Mouse (Mus musculus): Measurements from ENCODE around the gene Pgk1. TPM values are rescaled to one million over a fixed set of nuclear protein-coding genes. Genes with fewer than 3 reads are reported as not detected.

The Pgk1 gene
- 473 and 482 TPM in 2 replicates for polyA plus RNA-seq (2014; fragmentation: Nextera tagmentation; extraction: Ambion mirVana)

DNA sequence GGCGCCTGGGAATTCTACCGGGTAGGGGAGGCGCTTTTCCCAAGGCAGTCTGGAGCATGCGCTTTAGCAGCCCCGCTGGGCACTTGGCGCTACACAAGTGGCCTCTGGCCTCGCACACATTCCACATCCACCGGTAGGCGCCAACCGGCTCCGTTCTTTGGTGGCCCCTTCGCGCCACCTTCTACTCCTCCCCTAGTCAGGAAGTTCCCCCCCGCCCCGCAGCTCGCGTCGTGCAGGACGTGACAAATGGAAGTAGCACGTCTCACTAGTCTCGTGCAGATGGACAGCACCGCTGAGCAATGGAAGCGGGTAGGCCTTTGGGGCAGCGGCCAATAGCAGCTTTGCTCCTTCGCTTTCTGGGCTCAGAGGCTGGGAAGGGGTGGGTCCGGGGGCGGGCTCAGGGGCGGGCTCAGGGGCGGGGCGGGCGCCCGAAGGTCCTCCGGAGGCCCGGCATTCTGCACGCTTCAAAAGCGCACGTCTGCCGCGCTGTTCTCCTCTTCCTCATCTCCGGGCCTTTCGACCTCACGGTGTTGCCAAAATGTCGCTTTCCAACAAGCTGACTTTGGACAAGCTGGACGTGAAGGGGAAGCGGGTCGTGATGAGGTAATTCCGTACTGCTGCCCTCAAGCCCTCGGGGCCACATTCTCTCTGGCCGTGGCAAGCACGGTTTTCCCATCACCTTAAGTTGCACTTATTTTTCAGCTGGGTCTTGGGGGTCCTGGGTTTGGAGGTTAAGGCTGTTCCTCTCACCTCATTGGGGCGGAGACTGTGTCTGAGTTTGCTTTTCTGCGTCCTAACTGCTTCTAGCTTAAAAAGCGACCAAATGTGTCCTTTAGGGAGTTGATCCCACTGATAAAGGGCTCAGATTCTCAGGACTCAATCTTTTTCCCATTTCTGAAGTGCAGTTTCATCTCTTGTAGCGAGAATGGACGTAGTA is at the start of gene Pgk1:
Gene Pgk1, plus strand, starts transcription at position 388 of the 937 bp plus-strand sequence.
- Histone ChIP-seq H3K27me3 (replicated peaks; ENCODE audit: control insufficient read depth, insufficient read depth, low read length) (no peaks in the 10 kb centered on the region), H3K4me3 (ENCODE audit: low read depth, low read length) (peak within 1 kb of the TSS; percentile 63), H3K27ac (ENCODE audit: low read depth) (peak within 1 kb of the TSS; percentile 83), H3K9ac (ENCODE audit: low read length) (peak within 1 kb of the TSS; percentile 52), H3K4me1 (replicated peaks; ENCODE audit: control insufficient read depth, insufficient read depth, low read length) (no peaks in the 10 kb centered on the region), H3K36me3 (ENCODE audit: control insufficient read depth, insufficient read depth, low read length) (0 out of 2 replicates have a peak, but pooled peaks cover 4% of the 10 kb centered on the region), H3K4me2 (ENCODE audit: low read length) (peak within 1 kb of the TSS; percentile 55), H3K9me3 (ENCODE audit: control insufficient read depth, low read length) (no peaks in the 10 kb centered on the region)
- ATAC-seq (replicated peaks; ENCODE audit: low FRiP score, low TSS enrichment, low read depth): peak; percentile 97
- 9% methylated on average over 45 of the region's 55 CpGs for WGBS
- peak; percentile 91 for DNase-seq (ENCODE audit: low spot score)

DNA sequence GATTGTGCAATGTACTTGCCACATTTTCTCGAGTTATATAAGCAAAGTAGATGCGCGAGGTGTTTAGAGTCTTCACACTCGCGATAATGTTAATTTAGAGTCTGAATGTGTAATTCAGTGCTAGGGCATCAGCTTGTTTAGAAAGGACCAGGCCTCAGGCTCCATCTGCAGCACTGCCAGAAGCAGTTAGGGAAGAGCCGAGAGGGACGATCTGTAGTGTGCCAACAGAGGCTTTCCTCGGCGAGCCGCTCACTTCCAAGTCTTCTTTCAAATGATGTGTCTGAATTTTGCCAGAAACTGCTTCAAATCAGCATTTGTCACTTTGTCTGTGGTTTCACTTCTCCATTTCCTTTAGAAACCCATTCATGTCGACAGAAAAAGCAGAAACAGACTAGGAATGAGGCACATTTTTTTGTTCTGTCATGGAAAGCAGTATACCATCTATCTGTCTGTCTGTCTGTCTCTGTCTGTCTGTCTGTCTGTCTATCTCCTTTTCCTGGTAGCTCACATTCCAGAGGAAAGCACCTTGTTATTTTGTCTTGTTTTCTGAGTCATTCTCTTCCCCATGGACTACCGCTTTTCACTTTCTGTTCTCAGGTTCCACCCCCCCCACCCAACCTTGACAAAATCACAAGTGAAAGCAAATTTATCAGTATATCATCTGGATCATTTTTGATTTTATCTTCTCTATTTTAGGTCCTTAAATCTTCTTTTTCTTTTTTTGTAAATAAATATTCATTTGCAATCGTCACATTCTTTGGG is 47.4 kb upstream of the Pgk1 start:
- 78% methylated on average over 13 of the region's 13 CpGs for WGBS
- Histone ChIP-seq H3K4me2 (ENCODE audit: low read length) (no peak overlapping the region), H3K27ac (ENCODE audit: low read depth) (no peak overlapping the region), H3K36me3 (ENCODE audit: control insufficient read depth, insufficient read depth, low read length) (no peaks in the 10 kb centered on the region), H3K27me3 (replicated peaks; ENCODE audit: control insufficient read depth, insufficient read depth, low read length) (no peaks in the 10 kb centered on the region), H3K9ac (ENCODE audit: low read length) (no peak overlapping the region), H3K9me3 (ENCODE audit: control insufficient read depth, low read length) (no peaks in the 10 kb centered on the region), H3K4me1 (replicated peaks; ENCODE audit: control insufficient read depth, insufficient read depth, low read length) (no peaks in the 10 kb centered on the region), H3K4me3 (ENCODE audit: low read depth, low read length) (no peak overlapping the region)
- ATAC-seq (replicated peaks; ENCODE audit: low FRiP score, low TSS enrichment, low read depth) (no peak), DNase-seq (ENCODE audit: low spot score) (no peak)

DNA sequence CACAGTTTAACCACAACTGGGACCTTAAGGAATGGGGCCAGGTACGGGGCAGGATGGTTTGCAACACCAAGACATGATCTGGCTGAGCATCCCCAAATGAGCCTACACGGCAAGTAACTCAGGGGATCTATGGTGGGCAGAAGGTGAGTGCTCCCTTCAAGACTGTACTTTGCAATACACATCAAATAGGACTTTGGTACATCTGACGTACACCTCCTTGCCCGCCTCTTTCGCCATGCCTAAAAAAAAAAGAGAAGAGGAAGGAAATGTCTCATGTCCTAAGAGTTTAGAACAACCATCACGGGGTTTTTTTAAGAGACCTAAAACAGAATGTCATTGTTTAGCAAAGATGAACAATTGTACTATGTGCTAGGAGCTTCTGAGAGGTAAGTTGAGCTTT is 44.0 kb upstream of the Pgk1 start, which contains the start of gene Tlr13:
Gene Tlr13, plus strand, starts transcription at position 269 of the 400 bp plus-strand sequence.
- Histone ChIP-seq H3K27ac (ENCODE audit: low read depth) (no peak within 1 kb of the TSS), H3K9ac (ENCODE audit: low read length) (no peak within 1 kb of the TSS), H3K36me3 (ENCODE audit: control insufficient read depth, insufficient read depth, low read length) (no peaks in the 10 kb centered on the region), H3K4me1 (replicated peaks; ENCODE audit: control insufficient read depth, insufficient read depth, low read length) (no peaks in the 10 kb centered on the region), H3K9me3 (ENCODE audit: control insufficient read depth, low read length) (no peaks in the 10 kb centered on the region), H3K4me2 (ENCODE audit: low read length) (no peak within 1 kb of the TSS), H3K4me3 (ENCODE audit: low read depth, low read length) (no peak within 1 kb of the TSS), H3K27me3 (replicated peaks; ENCODE audit: control insufficient read depth, insufficient read depth, low read length) (no peaks in the 10 kb centered on the region)
- WGBS: 89% methylated on average over 6 of the region's 6 CpGs
- DNase-seq (ENCODE audit: low spot score): no peak
- ATAC-seq (replicated peaks; ENCODE audit: low FRiP score, low TSS enrichment, low read depth): no peak

DNA sequence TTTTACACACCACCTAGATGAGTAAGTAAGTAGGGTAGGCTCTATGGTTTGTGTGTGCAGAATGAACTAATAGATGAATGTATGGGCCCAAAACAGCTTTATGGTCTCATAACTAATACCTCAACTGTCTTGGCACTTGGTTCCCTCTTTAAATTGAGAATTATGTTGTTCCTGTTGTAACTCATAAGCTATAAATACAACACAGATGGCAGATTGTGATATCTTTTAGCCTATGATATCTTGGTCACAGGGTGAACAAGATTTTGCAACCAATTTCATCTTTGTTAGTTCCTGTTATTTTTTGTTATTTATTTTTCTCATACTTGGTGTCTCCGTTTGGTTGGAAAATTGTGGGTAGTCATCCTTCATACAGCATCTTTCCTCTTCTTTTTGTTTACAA is 38.7 kb upstream of the Pgk1 start:
- Histone ChIP-seq H3K4me3 (ENCODE audit: low read depth, low read length) (no peak overlapping the region), H3K9me3 (ENCODE audit: control insufficient read depth, low read length) (no peaks in the 10 kb centered on the region), H3K36me3 (ENCODE audit: control insufficient read depth, insufficient read depth, low read length) (no peaks in the 10 kb centered on the region), H3K4me1 (replicated peaks; ENCODE audit: control insufficient read depth, insufficient read depth, low read length) (no peaks in the 10 kb centered on the region), H3K9ac (ENCODE audit: low read length) (no peak overlapping the region), H3K4me2 (ENCODE audit: low read length) (no peak overlapping the region), H3K27ac (ENCODE audit: low read depth) (no peak overlapping the region), H3K27me3 (replicated peaks; ENCODE audit: control insufficient read depth, insufficient read depth, low read length) (no peaks in the 10 kb centered on the region)
- 73% methylated on average over 1 of the region's 1 CpGs for WGBS
- ATAC-seq (replicated peaks; ENCODE audit: low FRiP score, low TSS enrichment, low read depth): no peak
- no peak for DNase-seq (ENCODE audit: low spot score)

DNA sequence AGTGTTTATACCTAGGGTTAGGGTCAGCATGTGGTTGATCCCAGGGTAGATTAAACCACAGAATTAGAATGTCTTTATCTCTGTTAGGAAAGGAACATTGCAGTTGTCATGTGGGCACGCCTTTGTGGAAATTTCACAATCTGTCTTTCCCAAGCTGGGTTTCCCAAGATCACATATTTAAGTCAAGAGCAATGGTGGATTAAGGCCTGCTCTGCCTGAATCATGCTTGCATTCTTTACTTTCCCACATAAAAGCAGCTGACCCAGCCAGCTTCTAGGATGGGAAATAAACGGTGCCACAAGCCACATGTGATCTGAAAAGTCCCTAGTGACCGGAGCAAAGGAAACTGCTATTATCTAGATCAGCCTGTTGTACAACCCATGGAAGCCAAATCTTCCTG is 37.4 kb upstream of the Pgk1 start:
- no peak overlapping the region for H3K27ac ChIP-seq (ENCODE audit: low read depth)
- DNase-seq (ENCODE audit: low spot score): no peak
- H3K4me1 ChIP-seq (replicated peaks; ENCODE audit: control insufficient read depth, insufficient read depth, low read length): no peaks in the 10 kb centered on the region
- no peak overlapping the region for H3K4me3 ChIP-seq (ENCODE audit: low read depth, low read length)
- H3K9ac ChIP-seq (ENCODE audit: low read length): no peak overlapping the region
- no peak for ATAC-seq (replicated peaks; ENCODE audit: low FRiP score, low TSS enrichment, low read depth)
- H3K9me3 ChIP-seq (ENCODE audit: control insufficient read depth, low read length): no peaks in the 10 kb centered on the region
- H3K4me2 ChIP-seq (ENCODE audit: low read length): no peak overlapping the region
- H3K27me3 ChIP-seq (replicated peaks; ENCODE audit: control insufficient read depth, insufficient read depth, low read length): no peaks in the 10 kb centered on the region
- 85% methylated on average over 3 of the region's 3 CpGs for WGBS
- H3K36me3 ChIP-seq (ENCODE audit: control insufficient read depth, insufficient read depth, low read length): no peaks in the 10 kb centered on the region

DNA sequence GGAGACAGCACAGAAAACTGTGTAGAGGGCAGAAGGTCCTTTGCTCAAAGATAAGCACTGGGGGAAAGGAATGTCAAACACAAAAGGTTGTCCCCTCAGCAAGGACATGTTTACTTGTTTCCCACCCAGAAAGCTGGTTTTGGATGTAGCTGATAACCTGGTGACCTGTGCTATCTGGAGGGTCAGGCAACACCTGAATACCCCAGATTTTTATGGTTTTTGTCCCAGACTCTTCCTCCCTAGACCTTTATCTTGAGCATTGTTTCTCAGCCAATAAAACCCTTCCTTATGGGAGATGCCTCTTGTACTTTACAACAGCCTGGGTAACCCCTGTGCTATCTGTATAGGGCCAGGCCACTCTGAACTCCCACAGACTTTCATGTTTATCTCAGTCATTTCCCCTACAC is 32.7 kb upstream of the Pgk1 start:
- Histone ChIP-seq H3K27me3 (replicated peaks; ENCODE audit: control insufficient read depth, insufficient read depth, low read length) (no peaks in the 10 kb centered on the region), H3K4me1 (replicated peaks; ENCODE audit: control insufficient read depth, insufficient read depth, low read length) (no peaks in the 10 kb centered on the region), H3K4me3 (ENCODE audit: low read depth, low read length) (no peak overlapping the region), H3K36me3 (ENCODE audit: control insufficient read depth, insufficient read depth, low read length) (no peaks in the 10 kb centered on the region), H3K27ac (ENCODE audit: low read depth) (no peak overlapping the region), H3K4me2 (ENCODE audit: low read length) (no peak overlapping the region), H3K9ac (ENCODE audit: low read length) (no peak overlapping the region), H3K9me3 (ENCODE audit: control insufficient read depth, low read length) (no peaks in the 10 kb centered on the region)
- DNase-seq (ENCODE audit: low spot score) (no peak), ATAC-seq (replicated peaks; ENCODE audit: low FRiP score, low TSS enrichment, low read depth) (no peak)

DNA sequence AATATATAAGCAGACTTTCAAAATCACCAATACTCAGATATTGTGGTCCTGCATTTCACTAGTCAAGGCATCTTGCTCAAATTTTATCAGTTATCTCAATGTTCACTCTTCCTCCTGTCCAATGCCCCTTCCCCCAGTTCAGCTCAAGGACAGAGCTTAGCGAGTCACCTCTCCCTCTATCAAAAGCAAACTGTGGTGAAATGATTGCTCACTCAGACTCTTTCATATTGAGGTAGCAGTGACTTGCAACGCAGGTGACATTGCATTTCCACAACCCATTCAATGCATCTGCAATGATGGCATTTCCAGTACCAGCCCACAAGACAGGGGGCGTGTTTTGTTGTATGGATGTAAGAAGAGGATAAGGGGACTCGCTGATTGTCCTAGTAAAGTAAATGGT is 31.0 kb upstream of the Pgk1 start:
- Histone ChIP-seq H3K36me3 (ENCODE audit: control insufficient read depth, insufficient read depth, low read length) (no peaks in the 10 kb centered on the region), H3K4me3 (ENCODE audit: low read depth, low read length) (no peak overlapping the region), H3K27me3 (replicated peaks; ENCODE audit: control insufficient read depth, insufficient read depth, low read length) (no peaks in the 10 kb centered on the region), H3K4me2 (ENCODE audit: low read length) (no peak overlapping the region), H3K27ac (ENCODE audit: low read depth) (no peak overlapping the region), H3K9ac (ENCODE audit: low read length) (no peak overlapping the region), H3K9me3 (ENCODE audit: control insufficient read depth, low read length) (no peaks in the 10 kb centered on the region), H3K4me1 (replicated peaks; ENCODE audit: control insufficient read depth, insufficient read depth, low read length) (no peaks in the 10 kb centered on the region)
- DNase-seq (ENCODE audit: low spot score) (no peak), ATAC-seq (replicated peaks; ENCODE audit: low FRiP score, low TSS enrichment, low read depth) (no peak)
- WGBS: 79% methylated on average over 4 of the region's 4 CpGs

DNA sequence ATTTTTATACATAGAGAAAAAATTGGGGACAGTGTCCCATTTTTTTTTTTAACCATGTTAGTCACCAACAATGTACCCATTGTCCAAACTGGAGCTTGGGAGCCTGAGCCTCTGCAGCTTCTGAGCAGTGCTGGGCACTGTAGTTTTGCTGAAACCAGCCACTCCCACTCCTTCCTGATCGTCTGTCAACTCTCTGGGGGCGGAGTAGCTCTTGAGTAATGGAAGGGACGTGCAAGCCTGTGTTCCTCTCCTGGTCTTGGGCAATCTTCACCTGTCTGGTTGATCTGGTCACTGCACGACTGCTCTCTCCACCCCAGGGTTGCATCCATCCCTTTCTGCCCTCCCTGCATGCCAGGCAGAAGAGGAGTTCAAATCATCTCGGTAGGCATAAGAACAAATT is 22.9 kb upstream of the Pgk1 start:
- Histone ChIP-seq H3K9ac (ENCODE audit: low read length) (no peak overlapping the region), H3K4me1 (replicated peaks; ENCODE audit: control insufficient read depth, insufficient read depth, low read length) (no peaks in the 10 kb centered on the region), H3K27ac (ENCODE audit: low read depth) (no peak overlapping the region), H3K27me3 (replicated peaks; ENCODE audit: control insufficient read depth, insufficient read depth, low read length) (no peaks in the 10 kb centered on the region), H3K4me2 (ENCODE audit: low read length) (no peak overlapping the region), H3K4me3 (ENCODE audit: low read depth, low read length) (no peak overlapping the region), H3K9me3 (ENCODE audit: control insufficient read depth, low read length) (no peaks in the 10 kb centered on the region), H3K36me3 (ENCODE audit: control insufficient read depth, insufficient read depth, low read length) (no peaks in the 10 kb centered on the region)
- ATAC-seq (replicated peaks; ENCODE audit: low FRiP score, low TSS enrichment, low read depth) (no peak), DNase-seq (ENCODE audit: low spot score) (no peak)
- 53% methylated on average over 5 of the region's 5 CpGs for WGBS

Measured in intestine, embryonic 14.5 days (tissue).